Comparison of ENCODE assay signal across 19 mouse cellular contexts in genomic region chr13:78104851-78105250, GRCm38 (mm10).
"Had no signal": no experiment of that assay in that cellular context is flagged by ENCODE, and none has a peak within 500 bp of the region (broad histone marks: within the 10 kb centered on the region; RNA-seq: fewer than 3 reads in every experiment).

No protein-coding gene starts in this region.

- H3K27me3 ChIP-seq: lung, embryonic 15.5 days; midbrain, embryonic 12.5 days; neural tube, embryonic 13.5 days; neural tube, embryonic 15.5 days had no signal

- H3K9ac ChIP-seq: lung, embryonic 15.5 days; midbrain, embryonic 12.5 days; neural tube, embryonic 13.5 days; neural tube, embryonic 15.5 days had no signal

- H3K9me3 ChIP-seq: lung, embryonic 15.5 days; midbrain, embryonic 10.5 days; midbrain, embryonic 12.5 days; neural tube, embryonic 13.5 days; neural tube, embryonic 15.5 days had no signal

- H3K4me3 ChIP-seq: lung, embryonic 15.5 days; midbrain, embryonic 10.5 days; midbrain, embryonic 12.5 days; myocyte; neural tube, embryonic 13.5 days; neural tube, embryonic 15.5 days had no signal

- DNase-seq: lung, adult 18-20 months; lung, postnatal 10 days; lung, postnatal 4 days; midbrain, embryonic 14.5 days; retina, postnatal 1 day; right cerebral cortex, adult 18-20 months; right cerebral cortex, postnatal 25 days; right cerebral cortex, postnatal 4 days; spleen, adult 18-20 months; thymus, adult 18-20 months; thymus, postnatal 14 days; thymus, postnatal 36 days had no signal

- H3K36me3 ChIP-seq: lung, embryonic 15.5 days; midbrain, embryonic 10.5 days; midbrain, embryonic 12.5 days; neural tube, embryonic 13.5 days; neural tube, embryonic 15.5 days had no signal

- H3K4me1 ChIP-seq: lung, embryonic 15.5 days had no signal

- ATAC-seq: midbrain, embryonic 16.5 days had no signal

- H3K27ac ChIP-seq: lung, embryonic 15.5 days; midbrain, embryonic 10.5 days; midbrain, embryonic 12.5 days; neural tube, embryonic 13.5 days; neural tube, embryonic 15.5 days had no signal

- H3K4me2 ChIP-seq: lung, embryonic 15.5 days; midbrain, embryonic 12.5 days; neural tube, embryonic 13.5 days; neural tube, embryonic 15.5 days had no signal
